Mouse (Mus musculus) B cell, adult (primary cell): ENCODE measurements around the gene Sema6d. TPM values are rescaled to one million over a fixed set of nuclear protein-coding genes. Genes with fewer than 3 reads are reported as not detected.

Experiments used
- total RNA-seq: library from RNA; stranded (reverse); gene quantifications from 4 replicates; pipeline ENCODE4 v1.2.4, GENCODE M21; 2023; ENCODE audit not compliant: inconsistent age

Sema6d gene
- 0.24 to 1.2 TPM (median 0.58 TPM) in 4 replicates for total RNA-seq

GRCm38 (mm10) chr2:124089813-124090230, at the start of gene Sema6d:
Gene Sema6d (plus strand): TSS chr2:124089969.

